Mouse (Mus musculus) G1E-ER4 (cell line): ENCODE results near the gene Ptges3. TPM values are rescaled to one million over a fixed set of nuclear protein-coding genes. Genes with fewer than 3 reads are reported as not detected.

Source experiments
- GATA1 ChIP-seq: IDR thresholded peaks from one replicate; pipeline ENCODE4 v1.8.0; 2012; ENCODE audit warnings: low read length, inconsistent platforms
- polyA plus RNA-seq: library from polyadenylated mRNA; stranded (reverse); fragments of >175 nt; gene quantifications from 2 replicates; pipeline ENCODE4 v1.2.3, GENCODE M21; 2012

Ptges3 gene
- polyA plus RNA-seq: 213 and 308 TPM in 2 replicates

DNA sequence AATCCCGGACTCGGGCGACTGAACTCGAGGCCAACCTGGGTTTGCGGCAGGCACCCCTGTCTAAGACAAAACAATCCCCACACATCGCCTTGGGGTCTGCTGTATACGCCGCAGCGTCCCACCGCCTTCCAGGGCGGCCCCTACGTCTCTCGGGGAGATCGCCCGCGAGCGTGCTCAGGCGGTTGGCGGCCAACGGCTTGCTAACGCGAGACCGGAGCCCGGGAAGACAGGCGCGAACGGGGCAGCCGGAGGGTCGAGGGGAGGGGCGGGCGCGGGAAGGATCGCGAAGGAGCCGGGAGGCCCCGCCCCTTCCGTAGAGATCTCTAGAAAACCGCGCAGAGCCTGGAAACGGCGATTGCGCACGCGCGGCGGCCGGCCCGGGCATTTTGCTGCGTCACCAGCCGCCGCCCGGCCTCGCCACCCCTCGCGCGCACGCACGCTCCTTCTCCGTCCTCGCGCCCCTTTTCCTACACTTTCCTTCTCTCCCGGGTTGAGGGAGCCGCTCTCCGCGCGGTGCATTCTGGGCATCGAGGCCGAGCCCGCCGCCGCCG is at the start of gene Ptges3:
TSS of gene Ptges3 (plus strand) at position 354 of the 551 bp plus-strand sequence.
- TF ChIP-seq GATA1: no peak

- TF ChIP-seq GATA1: no peak
These were observed 49.0 kb upstream of the Ptges3 start for GRCm38 (mm10) chr10:128009735-128010134.

DNA sequence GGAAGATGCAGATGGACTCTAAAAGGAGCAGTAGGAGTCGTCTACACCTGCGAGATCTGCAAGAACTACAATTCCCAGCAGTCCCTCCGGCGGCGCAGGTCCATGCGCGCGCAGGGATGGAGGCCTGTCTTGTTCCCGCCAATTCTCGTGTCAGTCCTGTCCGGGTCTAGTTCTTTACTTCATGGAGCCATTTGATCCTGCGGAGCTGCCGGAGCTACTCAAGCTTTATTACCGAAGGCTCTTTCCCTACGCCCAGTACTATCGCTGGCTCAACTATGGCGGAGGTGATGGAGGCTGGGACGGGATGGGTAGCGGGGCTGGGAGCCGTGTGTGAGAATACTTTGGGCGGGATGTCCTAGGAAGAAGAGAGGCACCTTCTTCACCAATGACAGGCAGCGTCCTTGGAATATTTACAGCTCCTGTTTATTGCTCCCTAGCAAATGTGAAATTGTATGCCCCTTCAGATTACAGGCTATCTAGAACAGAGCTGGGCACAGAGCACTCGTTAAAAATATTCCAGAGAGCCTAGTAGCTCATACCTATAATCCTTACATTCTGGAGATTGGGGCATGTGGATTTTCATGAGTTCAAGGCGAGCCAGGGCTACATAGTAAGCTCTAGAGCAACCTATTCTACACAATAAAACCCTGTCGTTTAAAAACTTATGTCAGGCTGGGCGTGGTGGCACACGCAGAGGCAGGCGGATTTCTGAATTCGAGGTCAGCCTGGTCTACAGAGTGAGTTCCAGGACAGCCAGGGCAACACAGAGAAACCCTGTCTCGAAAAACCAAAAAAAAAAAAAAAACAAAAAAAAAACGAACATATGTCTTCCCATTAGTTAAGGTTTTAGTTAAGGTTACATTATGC is 43.5 kb upstream of the Ptges3 start, which contains the start of gene Prim1:
TSS of gene Prim1 (plus strand) at position 101 of the 867 bp plus-strand sequence.
- no peak for TF ChIP-seq GATA1

DNA sequence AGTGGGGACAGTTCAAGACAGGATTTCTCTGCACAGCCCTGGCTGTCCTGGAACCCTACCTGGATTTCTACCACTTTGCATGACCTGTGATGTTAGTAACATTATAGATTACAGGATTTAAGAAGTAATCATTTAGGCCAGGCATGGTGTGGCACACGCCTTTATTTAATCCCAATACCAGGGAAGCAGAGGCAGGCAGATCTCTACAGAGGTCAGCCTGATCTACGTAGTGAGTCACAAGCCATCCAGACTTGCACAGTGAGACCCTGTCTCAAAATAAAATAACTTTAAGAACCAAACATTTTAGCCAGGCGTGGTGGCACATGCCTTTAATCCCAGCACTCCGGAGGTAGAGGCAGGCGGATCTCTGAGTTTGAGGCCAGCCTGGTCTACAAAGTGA is 36.6 kb upstream of the Ptges3 start:
- no peak for TF ChIP-seq GATA1

DNA sequence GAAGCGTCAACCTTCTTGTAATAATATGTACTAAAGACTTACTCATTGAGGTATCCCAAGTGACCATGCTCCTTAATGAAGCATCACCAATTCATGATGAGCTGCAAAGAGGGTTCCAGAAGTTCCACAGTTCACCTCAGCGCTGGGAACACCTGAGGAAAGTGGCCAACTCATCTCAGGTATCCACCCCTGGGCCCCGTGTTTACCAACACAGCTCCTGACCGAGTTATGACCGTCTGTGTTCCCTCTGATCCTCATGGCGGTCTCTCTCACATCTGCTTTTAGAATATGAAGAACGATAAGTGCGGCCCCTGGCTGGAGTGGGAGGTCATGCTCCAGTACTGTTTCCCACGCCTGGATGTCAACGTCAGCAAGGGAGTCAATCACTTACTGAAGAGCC is 35.3 kb upstream of the Ptges3 start:
- TF ChIP-seq GATA1: no peak

- TF ChIP-seq GATA1: no peak
These were observed 28.8 kb upstream of the Ptges3 start for GRCm38 (mm10) chr10:128029931-128030330.

GRCm38 (mm10) chr10:128030860-128031259 is 27.9 kb upstream of the Ptges3 start:
- TF ChIP-seq GATA1: no peak

DNA sequence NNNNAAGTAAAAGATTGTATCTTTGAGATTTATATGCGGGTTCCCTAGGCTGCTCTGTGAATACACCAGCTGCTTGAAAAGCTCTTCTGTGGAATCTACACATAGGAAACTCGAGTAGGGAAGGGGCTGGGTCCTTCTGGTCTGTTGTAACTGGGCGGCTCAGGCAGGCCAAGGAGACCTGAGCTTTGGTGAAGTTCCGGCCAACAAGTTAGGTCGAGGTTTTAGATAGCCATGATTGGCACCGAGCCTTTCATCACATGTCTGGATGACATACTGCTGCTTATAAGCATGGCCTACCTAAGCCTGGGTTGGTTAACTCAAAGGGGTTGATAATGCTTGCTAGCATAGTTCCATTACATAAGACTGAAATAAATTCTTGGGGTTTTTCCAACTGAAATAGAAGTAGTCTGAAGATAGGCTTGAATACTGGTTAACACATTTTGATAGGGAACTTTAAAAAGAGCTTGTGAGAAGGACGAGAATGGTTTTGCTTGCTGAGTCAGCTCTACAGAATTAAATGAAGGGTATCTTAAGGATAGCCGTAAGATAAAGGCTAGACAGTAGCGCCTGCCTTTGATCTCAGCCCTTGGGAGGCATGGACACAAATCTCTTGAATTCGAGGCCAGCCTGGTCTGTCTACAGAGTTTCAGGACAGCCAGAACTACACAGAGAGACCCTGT is 21.9 kb upstream of the Ptges3 start:
- TF ChIP-seq GATA1: no peak

DNA sequence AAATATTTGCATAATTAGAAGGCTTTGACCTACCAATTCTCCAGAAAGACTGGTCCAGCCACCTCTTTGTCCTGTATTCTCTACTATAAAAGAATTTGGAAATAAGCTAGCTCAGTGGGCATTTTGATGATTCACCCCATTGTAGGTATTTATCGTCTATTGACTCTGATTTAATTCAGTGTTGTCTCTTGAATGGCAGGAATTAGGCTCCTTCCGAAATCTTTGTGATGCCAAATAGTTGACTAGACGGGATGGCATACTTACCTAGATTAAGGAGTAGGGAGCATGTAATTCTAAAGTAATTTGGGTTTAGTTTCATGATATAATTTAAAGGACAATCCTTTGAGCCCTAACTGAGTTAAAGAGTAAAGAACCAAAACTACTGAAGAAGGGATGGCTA is 20.8 kb upstream of the Ptges3 start:
- TF ChIP-seq GATA1: no peak

DNA sequence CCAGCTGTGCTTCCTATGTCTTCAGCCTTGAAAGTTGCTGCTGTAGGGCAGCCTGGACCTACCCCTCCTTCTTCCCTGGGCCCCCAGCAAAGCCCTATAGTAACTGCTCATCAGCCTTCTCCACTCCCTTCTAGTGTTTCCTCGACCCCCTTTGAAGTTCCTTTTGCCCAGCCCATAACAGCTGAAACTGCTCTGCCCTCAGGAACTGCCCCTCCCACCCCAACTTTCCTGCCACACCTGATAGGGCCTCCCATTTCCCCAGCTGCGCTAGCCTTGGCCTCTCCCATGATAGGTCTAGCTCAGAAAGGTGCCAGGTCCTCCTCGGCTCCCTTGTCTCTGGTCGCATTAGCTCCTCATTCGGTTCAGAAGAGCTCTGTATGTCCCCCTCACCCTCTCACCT is 19.6 kb upstream of the Ptges3 start:
- no peak for TF ChIP-seq GATA1

DNA sequence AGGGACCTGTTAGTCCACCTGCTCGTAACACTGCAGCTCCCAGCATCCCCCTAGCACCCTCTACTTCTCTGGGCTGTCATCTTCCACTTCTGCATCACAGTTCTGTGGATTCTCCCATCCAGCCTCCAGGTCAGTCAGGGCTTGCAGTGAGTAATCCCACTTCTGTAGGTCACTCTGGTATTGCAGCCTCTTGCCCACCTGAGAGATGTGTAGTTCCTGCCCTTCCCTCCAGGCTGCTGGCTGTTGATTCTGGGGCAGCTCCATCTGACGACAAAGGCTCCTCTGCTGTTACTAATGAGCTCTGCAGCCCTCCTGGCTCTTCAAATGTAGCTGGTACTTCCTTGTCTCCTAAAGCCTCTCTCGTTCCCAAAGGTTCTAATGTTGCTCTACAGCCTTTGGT is 18.9 kb upstream of the Ptges3 start:
- no peak for TF ChIP-seq GATA1

DNA sequence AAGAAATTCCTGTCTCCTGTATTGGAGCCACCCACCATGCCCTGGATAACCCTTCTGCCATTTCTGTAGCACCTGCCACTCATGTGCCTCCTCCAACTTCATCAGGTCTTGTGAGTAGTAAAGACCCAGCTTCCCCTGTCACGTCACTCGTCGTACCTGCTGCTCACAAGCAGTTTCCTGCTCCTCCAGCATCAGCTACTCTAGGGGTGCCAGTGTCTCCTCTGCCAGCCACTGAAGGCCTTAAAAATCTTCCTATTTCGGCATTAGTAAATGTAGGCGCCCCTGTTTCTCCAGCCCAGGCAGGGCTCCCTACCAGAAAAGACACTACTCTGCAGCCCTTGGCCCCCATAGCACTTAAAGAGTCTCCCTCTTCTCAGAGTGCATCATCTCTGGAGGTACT is 18.5 kb upstream of the Ptges3 start:
- TF ChIP-seq GATA1: no peak

GRCm38 (mm10) chr10:128041636-128042035 is 17.1 kb upstream of the Ptges3 start:
- no peak for TF ChIP-seq GATA1

DNA sequence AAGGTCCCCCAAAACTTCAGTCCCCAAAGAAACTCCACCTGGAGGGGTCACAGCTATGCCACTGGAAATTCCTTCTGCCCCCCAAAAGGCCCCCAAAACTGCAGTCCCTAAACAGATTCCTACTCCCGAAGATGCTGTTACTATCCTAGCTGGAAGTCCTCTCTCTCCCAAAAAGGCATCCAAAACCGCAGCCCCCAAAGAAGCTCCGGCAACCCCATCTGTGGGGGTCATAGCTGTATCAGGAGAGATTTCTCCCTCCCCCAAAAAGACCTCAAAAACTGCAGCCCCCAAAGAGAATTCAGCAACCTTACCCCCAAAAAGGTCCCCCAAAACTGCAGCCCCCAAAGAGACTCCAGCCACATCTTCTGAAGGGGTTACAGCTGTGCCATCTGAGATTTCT is 16.3 kb upstream of the Ptges3 start:
- TF ChIP-seq GATA1: no peak

- TF ChIP-seq GATA1: no peak
These were observed 15.5 kb upstream of the Ptges3 start for GRCm38 (mm10) chr10:128043041-128043835.

DNA sequence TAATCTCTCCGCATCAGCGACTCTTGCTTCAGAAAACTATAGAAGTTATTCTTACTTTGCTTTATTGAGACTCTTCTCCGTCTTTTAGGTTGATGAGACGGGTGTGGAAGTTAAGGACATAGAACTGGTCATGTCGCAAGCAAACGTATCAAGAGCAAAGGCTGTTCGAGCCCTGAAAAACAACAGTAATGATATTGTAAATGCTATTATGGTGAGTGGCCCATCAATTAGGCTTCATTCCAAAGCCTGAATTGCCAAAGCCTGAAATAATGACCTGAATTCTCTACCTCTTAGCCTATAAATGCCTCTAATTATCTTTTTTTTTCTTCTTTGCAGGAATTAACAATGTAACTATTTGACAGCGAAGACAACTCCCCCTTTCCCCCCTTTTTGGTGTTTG is 10.6 kb upstream of the Ptges3 start:
- no peak for TF ChIP-seq GATA1

- no peak for TF ChIP-seq GATA1
These were observed 9.0 kb upstream of the Ptges3 start for GRCm38 (mm10) chr10:128049741-128050140.
